Mouse (Mus musculus) heart, embryonic 12.5 days (tissue): ENCODE data around the gene Bahcc1. TPM values are rescaled to one million over a fixed set of nuclear protein-coding genes. Genes with fewer than 3 reads are reported as not detected.

Source experiments
- ATAC-seq: fragments of 200-750 bp; cut with Nextera tagmentation; 2 replicates; pipeline ENCODE4 v1.8.0; 2017; ENCODE audit warnings: moderate TSS enrichment, moderate library complexity; ENCODE audit not compliant: insufficient number of reproducible peaks, low FRiP score
- H3K27ac ChIP-seq: fragments of 300-500 bp; sonication (generic); 2 replicates; pipeline ENCODE4 v1.5.1; 2016; ENCODE audit warnings: mild to moderate bottlenecking, moderate library complexity; ENCODE audit not compliant: poor library complexity, severe bottlenecking
- H3K27me3 ChIP-seq: fragments of 300-500 bp; sonication (generic); replicated peaks from 2 replicates; pipeline ENCODE4 v1.6.1; 2016; ENCODE audit warnings: mild to moderate bottlenecking, moderate library complexity
- H3K36me3 ChIP-seq: fragments of 300-500 bp; sonication (generic); 2 replicates; pipeline ENCODE4 v1.6.1; 2016; ENCODE audit warnings: mild to moderate bottlenecking, moderate library complexity
- H3K4me1 ChIP-seq: fragments of 300-500 bp; sonication (generic); replicated peaks from 2 replicates; pipeline ENCODE4 v1.6.1; 2016; ENCODE audit warnings: mild to moderate bottlenecking
- H3K4me2 ChIP-seq: fragments of 300-500 bp; sonication (generic); 2 replicates; pipeline ENCODE4 v1.6.1; 2016; ENCODE audit warnings: mild to moderate bottlenecking, moderate library complexity
- H3K4me3 ChIP-seq: fragments of 300-500 bp; sonication (generic); 2 replicates; pipeline ENCODE4 v1.5.1; 2016; ENCODE audit warnings: mild to moderate bottlenecking
- H3K9ac ChIP-seq: fragments of 300-500 bp; sonication (generic); 2 replicates; pipeline ENCODE4 v1.6.1; 2016; ENCODE audit warnings: mild to moderate bottlenecking, moderate library complexity
- H3K9me3 ChIP-seq: fragments of 300-500 bp; sonication (generic); replicated peaks from 2 replicates; pipeline ENCODE4 v1.6.1; 2016; ENCODE audit warnings: mild to moderate bottlenecking, moderate library complexity
- WGBS: fragments of 180-500 bp; shearing (Covaris S2); methylation state at CpG from one replicate; pipeline ENCODE4 v1.1.7; 2016; 5-methylcytosine and 5-hydroxymethylcytosine counted together
- polyA plus RNA-seq: library from polyadenylated mRNA; unstranded; fragments of >200 nt; fragmentation: Nextera tagmentation; extraction: Ambion mirVana; gene quantifications from 2 replicates; pipeline ENCODE4 v1.2.1, GENCODE M21; 2016

Gene Bahcc1
- polyA plus RNA-seq, 1 experiment from 2014 or later: 7.6 TPM

GRCm38 (mm10) chr11:120240206-120240605 is 7.5 kb downstream of the Bahcc1 start:
- Histone ChIP-seq H3K9me3 (no peaks in the 10 kb centered on the region), H3K4me3 (peak overlapping the region; percentile 38), H3K36me3 (no peaks in the 10 kb centered on the region), H3K4me2 (peak overlapping the region; percentile 96), H3K27me3 (no peaks in the 10 kb centered on the region), H3K4me1 (peaks cover 67% of the 10 kb centered on the region), H3K27ac (peak overlapping the region; percentile 92), H3K9ac (peak overlapping the region; percentile 51)
- under 1% methylated on average over 10 of the region's 10 CpGs for WGBS
- ATAC-seq: peak; percentile 56; the same call in 1 of the 2 replicates

- Histone ChIP-seq H3K27ac (peak overlapping the region; percentile 92), H3K9ac (peak overlapping the region; percentile 67), H3K4me2 (peak overlapping the region; percentile 68), H3K9me3 (no peaks in the 10 kb centered on the region), H3K27me3 (no peaks in the 10 kb centered on the region), H3K4me3 (peak overlapping the region; percentile 28), H3K36me3 (no peaks in the 10 kb centered on the region), H3K4me1 (peaks cover 75% of the 10 kb centered on the region)
- WGBS: 9% methylated on average over 29 of the region's 29 CpGs
- ATAC-seq: no peak
These were observed 8.5 kb downstream of the Bahcc1 start for GRCm38 (mm10) chr11:120240941-120241890.

DNA sequence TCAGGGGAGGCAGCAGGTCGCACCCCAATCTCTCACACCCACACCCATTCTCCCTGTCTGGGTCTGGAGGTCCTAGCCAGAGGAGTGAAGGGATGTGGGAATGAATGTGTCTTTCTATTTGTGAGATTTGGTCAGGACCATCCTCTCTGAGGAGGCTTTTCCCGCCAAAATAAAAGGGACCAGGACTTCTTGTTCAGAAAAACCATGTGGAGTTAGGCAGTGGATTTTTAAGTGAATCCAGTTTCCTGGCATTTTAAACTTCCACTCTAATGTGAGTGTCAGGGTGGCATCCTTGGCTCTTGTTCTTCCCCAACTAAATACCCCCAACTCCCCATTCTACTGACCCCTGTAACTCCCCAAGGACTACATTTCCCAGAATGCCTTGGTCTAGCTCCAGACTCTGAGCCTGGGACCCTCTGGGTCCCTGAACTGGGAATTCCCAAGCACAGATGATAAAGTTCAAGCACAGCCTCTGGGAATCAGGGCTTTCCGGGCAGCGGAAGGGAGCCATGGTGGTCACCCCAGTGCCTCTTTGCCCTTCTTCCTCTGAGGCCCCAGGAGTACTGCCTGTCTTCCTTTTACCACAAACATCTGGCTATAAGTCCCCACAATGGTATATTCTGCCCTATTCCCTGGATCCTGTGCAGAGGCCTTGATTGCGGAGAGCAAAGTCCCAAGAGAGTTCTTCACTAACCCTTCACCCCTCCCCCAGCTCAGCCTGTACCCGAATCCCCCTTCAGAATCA is 9.4 kb downstream of the Bahcc1 start:
- Histone ChIP-seq H3K9ac (peak overlapping the region; percentile 40; the same call in 1 of the 2 replicates), H3K4me3 (no peak overlapping the region)
- no peak for ATAC-seq

GRCm38 (mm10) chr11:120242726-120243530 is 10.2 kb downstream of the Bahcc1 start:
- peaks cover 88% of the 10 kb centered on the region for H3K4me1 ChIP-seq
- ATAC-seq: no peak
- H3K9ac ChIP-seq: peak overlapping the region; percentile 40; the same call in 1 of the 2 replicates
- H3K27ac ChIP-seq: peak overlapping the region; percentile 9
- no peaks in the 10 kb centered on the region for H3K36me3 ChIP-seq
- WGBS: 75% methylated on average over 22 of the region's 22 CpGs
- H3K4me3 ChIP-seq: no peak overlapping the region
- no peak overlapping the region for H3K4me2 ChIP-seq
- H3K9me3 ChIP-seq: no peaks in the 10 kb centered on the region
- no peaks in the 10 kb centered on the region for H3K27me3 ChIP-seq

More for the DNA sequence above, 9.4 kb downstream of the Bahcc1 start:
- no peak overlapping the region for H3K4me2 ChIP-seq
- WGBS: 42% methylated on average over 6 of the region's 6 CpGs
- H3K4me1 ChIP-seq: peaks cover 84% of the 10 kb centered on the region
- H3K9me3 ChIP-seq: no peaks in the 10 kb centered on the region
- H3K27ac ChIP-seq: peak overlapping the region; percentile 92
- H3K27me3 ChIP-seq: no peaks in the 10 kb centered on the region
- H3K36me3 ChIP-seq: no peaks in the 10 kb centered on the region

DNA sequence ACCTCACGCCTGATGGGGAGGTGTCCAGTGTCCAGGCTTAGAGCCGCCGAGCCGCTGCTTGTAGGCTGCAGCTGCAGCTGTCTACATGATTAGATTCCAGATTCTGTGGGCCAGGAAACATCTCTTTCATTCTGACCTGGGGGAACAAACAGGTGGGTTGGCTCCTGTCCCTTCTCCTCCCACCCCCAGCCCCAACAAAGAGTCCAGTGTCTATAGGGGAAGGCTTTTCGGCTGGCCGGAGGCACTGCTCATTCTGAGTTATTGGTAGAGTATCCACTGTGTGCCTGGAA is 10.7 kb downstream of the Bahcc1 start:
- 66% methylated on average over 6 of the region's 6 CpGs for WGBS

GRCm38 (mm10) chr11:120248160-120248793 is 15.5 kb downstream of the Bahcc1 start:
- peak overlapping the region; percentile 65 for H3K27ac ChIP-seq
- H3K4me3 ChIP-seq: no peak overlapping the region
- 68% methylated on average over 10 of the region's 10 CpGs for WGBS
- H3K4me1 ChIP-seq: peaks cover 94% of the 10 kb centered on the region
- no peak for ATAC-seq
- H3K4me2 ChIP-seq: no peak overlapping the region
- no peaks in the 10 kb centered on the region for H3K36me3 ChIP-seq
- no peaks in the 10 kb centered on the region for H3K9me3 ChIP-seq
- peak overlapping the region; percentile 44 for H3K9ac ChIP-seq
- no peaks in the 10 kb centered on the region for H3K27me3 ChIP-seq

More for the DNA sequence above, 10.7 kb downstream of the Bahcc1 start:
- no peak for ATAC-seq
- H3K4me1 ChIP-seq: peaks cover 92% of the 10 kb centered on the region
- H3K4me2 ChIP-seq: no peak overlapping the region
- H3K4me3 ChIP-seq: no peak overlapping the region
- H3K9me3 ChIP-seq: no peaks in the 10 kb centered on the region
- H3K9ac ChIP-seq: peak overlapping the region; percentile 28; the same call in 1 of the 2 replicates
- no peaks in the 10 kb centered on the region for H3K36me3 ChIP-seq
- no peaks in the 10 kb centered on the region for H3K27me3 ChIP-seq
- 0 out of 2 replicates have a peak overlapping the region, but pooled peaks have one; percentile 9 for H3K27ac ChIP-seq

DNA sequence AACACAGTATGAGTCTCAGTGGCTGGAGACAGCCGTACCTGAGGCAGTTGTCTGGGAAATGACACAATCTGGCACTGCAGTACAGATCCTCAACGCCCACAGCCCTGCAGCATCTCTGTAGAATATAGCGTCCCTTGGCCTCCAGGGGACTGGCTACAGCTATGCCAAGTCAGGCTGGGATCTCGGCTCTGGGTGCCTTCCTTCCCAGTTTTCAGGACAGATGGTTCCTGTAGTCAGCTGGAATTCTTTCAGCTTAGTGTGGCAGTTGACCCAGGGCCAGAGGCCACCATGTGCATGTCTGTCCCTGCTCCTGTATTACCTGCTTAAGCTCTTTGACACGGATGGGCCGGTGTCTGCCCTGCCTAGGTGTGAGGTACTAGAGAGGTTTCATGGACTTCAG is 16.2 kb downstream of the Bahcc1 start:
- ATAC-seq: no peak
- Histone ChIP-seq H3K9me3 (no peaks in the 10 kb centered on the region), H3K4me3 (no peak overlapping the region), H3K4me2 (no peak overlapping the region), H3K27me3 (no peaks in the 10 kb centered on the region), H3K36me3 (no peaks in the 10 kb centered on the region), H3K4me1 (peaks cover 90% of the 10 kb centered on the region), H3K9ac (0 out of 2 replicates have a peak overlapping the region, but pooled peaks have one; percentile 44), H3K27ac (peak overlapping the region; percentile 65; the same call in 1 of the 2 replicates)
- WGBS: 88% methylated on average over 6 of the region's 6 CpGs

- peak overlapping the region; percentile 26; the same call in 1 of the 2 replicates for H3K9ac ChIP-seq
- WGBS: 58% methylated on average over 18 of the region's 18 CpGs
- H3K4me1 ChIP-seq: peaks cover 93% of the 10 kb centered on the region
- ATAC-seq: no peak
- H3K27ac ChIP-seq: peak overlapping the region; percentile 37; the same call in 1 of the 2 replicates
- H3K36me3 ChIP-seq: no peaks in the 10 kb centered on the region
- H3K27me3 ChIP-seq: no peaks in the 10 kb centered on the region
- H3K4me3 ChIP-seq: no peak overlapping the region
- H3K9me3 ChIP-seq: no peaks in the 10 kb centered on the region
- no peak overlapping the region for H3K4me2 ChIP-seq
These were observed 18.5 kb downstream of the Bahcc1 start for GRCm38 (mm10) chr11:120250991-120251949.

- 47% methylated on average over 6 of the region's 6 CpGs for WGBS
- no peak for ATAC-seq
- Histone ChIP-seq H3K36me3 (no peaks in the 10 kb centered on the region), H3K9me3 (no peaks in the 10 kb centered on the region), H3K4me2 (no peak overlapping the region), H3K27me3 (no peaks in the 10 kb centered on the region), H3K4me3 (no peak overlapping the region), H3K4me1 (peaks cover 93% of the 10 kb centered on the region), H3K9ac (peak overlapping the region; percentile 26; the same call in 1 of the 2 replicates), H3K27ac (peak overlapping the region; percentile 37; the same call in 1 of the 2 replicates)
These were observed 19.2 kb downstream of the Bahcc1 start for GRCm38 (mm10) chr11:120251950-120252308.
